Mouse (Mus musculus) CD4-positive helper T cell, adult 2 months (primary cell): Measurements from ENCODE around the gene Rab11fip5.

Experiments
- DNase-seq: peaks from one replicate; pipeline ENCODE4 v3.0.0-alpha.2; 2012; ENCODE audit warnings: low read depth, missing footprints, low spot score

Rab11fip5 gene

DNA sequence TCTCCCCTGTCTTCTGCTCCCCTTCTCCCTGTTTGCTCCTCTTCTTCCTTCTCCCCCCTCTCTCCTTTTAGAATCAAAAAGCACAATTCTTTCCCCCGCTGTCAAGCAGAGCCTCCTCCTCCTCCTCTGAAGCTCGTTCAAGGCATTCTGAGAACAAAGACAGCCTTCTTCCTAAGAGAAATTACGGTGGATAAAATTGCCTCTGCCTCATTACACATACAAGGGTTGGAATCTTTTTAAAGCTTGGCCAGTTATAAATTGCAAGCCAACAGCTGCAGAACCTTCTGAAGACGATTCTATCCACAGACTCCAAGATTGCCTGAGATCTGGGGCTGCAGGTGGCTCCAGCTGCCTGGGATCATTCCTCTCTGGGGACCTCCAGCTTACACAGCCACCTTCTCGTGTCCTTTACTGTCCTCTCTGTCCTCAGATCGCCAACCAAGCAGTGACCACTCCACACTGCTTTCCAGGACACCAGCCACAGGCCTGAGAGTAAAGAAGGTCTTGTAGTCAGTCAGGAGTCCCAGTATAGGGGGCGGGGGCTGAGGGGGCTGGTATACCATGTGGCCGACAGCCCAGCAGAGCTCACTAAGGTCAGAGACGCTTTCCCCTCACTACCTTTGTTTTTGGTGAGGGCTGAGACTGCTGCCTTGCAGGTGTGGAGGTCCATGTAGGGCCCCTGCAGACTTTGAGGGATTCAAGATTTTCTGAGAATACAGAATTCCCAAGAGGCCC, 60.2 kb downstream of the Rab11fip5 start:
- DNase-seq: no peak

- no peak for DNase-seq
Measured at GRCm38 (mm10) chr6:85307894-85308293, 66.5 kb downstream of the Rab11fip5 start.

DNA sequence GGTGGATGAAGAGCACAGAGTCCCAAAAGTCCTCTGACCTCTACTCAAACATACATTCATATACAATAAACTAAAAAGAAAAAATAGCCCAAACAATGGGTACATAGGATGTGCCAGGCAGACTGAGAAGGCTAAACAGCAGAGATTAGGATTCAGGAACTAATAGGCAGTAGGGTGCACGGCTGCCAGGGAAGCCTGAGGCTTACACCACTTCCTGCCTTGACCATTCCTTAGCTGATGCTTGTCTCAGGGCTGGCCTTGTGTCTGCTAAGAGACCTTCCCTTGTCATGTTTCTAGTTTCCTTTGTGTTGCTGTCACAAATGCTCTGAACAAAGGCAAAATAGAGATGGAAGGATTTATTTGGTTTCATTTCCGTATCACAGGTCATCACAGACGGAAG, 68.1 kb downstream of the Rab11fip5 start:
- no peak for DNase-seq

- DNase-seq: no peak
Measured at GRCm38 (mm10) chr6:85305826-85306225, 68.6 kb downstream of the Rab11fip5 start.

DNA sequence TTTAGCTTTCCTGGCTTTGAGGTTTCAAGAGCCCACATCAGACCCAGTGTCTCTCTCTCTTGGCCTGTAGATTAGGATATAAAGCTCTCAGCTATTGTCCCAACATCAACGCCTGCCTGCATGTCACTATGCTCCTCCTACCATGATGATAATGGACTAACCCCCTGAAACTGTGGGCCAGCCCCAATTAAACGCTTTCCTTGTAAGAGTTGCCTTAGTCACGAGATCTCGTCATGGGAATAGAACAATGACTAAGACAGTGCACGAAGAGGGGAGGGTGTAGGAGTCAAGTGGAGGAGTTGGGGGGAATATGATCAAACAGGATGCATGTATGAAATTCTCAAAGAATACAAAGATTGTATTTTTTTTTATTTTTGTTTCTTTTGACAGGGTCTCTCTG, 69.5 kb downstream of the Rab11fip5 start:
- DNase-seq: no peak

DNA sequence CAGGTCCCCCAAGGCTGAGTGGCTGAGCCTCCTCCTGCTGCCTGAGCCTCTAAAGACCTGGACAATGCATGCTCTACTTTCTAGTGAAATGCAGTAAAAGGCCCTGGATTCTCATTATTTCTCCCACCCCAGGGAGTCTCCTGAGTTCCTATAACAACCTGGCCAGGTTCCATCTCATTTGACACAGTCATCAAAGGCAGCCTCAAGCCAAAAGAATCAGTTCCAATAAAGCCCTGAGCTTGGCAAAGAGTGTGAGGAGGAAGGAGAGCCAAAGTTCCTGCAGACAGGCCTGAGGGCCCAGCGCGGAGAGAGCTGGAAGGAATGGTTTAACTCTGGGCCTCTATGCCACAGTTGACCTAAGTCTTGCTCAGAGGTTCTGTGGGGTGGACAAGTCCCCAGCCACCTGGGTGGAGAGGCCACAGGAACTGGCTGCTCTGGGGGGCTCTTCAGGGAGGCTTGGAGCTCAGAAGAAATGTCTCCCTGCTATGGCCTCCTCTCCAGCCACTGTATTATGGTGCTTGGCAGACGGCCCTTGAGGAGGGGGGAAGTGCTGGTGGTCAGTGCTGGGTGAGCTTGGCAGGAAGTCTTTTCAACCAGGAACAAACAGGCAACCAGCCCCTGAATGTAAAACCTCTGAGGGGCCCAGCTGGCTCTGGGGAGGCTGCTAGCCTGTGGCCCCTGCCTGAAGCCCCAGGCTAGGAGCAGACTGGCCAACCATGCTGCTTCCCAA, 71.9 kb downstream of the Rab11fip5 start:
- no peak for DNase-seq

- DNase-seq: no peak
Measured at GRCm38 (mm10) chr6:85295384-85296167, 78.9 kb downstream of the Rab11fip5 start.

DNA sequence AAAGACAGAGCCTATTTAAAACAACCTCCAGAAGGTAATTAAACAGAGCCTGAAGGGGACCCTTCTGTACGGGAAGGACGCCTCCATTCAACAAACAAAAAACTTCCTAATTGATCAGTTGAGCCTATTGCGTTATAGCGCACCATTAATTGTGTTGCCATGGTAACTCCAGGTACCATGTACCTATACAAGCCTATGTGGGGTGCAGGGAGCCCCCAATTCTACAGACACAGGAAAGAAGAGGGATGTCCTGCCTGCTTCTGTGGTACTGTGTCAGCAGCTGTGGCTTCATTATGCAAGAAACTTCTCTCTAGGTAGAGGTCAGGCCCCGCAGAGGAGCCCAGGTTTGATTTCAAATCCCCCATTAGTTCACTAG, 80.4 kb downstream of the Rab11fip5 start:
- DNase-seq: no peak

DNA sequence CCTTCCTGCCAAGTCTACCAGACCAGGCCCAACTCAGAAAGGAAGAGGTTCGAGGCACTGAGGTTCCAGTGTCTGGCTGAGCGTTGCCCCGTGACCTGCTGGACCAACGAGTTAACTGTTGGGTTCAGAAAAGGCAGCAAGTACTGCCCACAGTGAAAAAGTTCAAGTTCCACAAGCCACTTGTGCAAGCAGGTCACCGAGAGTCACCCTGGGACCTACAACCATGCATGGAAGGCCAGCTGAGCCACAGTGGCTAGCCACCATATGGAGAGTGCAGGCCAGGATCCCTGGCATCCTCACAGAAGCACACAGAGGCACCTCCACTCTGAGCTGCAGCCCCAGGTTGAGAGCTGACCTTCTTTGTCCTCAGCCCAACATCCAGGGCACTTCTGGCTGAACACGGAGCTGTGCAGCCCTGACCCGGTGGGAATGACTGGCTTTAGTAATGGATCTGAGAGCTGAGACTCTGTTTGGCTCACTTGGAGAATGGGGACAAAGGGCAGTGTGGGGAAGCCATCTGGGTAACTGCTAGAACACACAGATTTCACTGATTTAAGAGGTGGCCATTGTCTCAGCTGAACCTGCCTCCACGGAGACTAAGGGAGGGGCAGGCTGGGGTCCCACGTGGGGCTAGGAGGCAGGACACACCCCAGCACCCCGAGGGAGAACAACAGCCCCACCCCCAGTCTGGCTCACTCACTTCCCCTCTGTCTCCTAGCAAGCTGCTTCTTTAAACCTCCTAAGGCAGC, 81.0 kb downstream of the Rab11fip5 start:
- no peak for DNase-seq

DNA sequence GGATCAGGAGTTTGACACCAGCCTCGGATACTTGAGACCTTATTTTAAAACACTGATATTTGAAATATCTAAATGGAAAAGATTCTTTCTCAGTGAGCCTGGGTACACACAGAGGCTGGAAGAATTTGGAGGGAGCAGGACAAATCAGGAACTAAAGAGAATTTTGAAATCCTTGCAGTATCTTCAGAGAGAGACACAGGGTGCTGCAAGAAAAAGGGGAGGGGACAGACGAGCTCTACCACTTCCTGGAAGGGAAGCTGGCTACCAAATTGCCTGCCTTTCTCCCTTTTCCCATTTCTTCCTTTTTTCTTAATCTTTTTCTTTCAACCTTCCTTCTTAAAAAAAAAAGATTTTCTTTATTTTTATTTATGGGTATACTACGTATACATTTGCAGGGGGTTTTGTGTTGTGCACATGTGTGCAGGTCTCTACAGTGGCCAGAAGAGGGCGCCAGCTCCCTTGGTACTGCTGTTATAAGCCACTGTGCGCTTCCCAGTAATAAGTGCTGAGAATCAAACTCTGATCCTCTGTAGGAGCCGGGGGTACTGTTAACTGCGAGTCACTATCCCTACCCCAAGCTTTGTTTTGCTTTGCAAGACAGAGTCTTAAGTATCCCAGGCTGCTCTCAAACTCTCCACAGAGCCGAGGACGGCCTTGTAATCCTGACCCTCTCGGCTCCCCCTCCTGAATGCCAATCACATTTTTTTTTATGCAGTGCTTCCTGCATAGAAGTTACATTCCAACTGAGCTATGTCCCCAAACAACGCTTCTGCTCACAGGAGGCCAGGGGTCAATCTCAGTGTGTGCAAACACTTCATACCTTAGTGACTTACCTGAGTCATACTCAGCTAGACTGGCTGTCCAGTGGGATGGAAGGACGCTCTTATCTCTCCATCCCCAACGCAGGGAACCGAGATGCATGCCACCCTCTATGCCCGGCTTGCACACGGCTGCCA, 83.3 kb downstream of the Rab11fip5 start:
- no peak for DNase-seq

GRCm38 (mm10) chr6:85288193-85288857, 86.1 kb downstream of the Rab11fip5 start:
- DNase-seq: no peak

DNA sequence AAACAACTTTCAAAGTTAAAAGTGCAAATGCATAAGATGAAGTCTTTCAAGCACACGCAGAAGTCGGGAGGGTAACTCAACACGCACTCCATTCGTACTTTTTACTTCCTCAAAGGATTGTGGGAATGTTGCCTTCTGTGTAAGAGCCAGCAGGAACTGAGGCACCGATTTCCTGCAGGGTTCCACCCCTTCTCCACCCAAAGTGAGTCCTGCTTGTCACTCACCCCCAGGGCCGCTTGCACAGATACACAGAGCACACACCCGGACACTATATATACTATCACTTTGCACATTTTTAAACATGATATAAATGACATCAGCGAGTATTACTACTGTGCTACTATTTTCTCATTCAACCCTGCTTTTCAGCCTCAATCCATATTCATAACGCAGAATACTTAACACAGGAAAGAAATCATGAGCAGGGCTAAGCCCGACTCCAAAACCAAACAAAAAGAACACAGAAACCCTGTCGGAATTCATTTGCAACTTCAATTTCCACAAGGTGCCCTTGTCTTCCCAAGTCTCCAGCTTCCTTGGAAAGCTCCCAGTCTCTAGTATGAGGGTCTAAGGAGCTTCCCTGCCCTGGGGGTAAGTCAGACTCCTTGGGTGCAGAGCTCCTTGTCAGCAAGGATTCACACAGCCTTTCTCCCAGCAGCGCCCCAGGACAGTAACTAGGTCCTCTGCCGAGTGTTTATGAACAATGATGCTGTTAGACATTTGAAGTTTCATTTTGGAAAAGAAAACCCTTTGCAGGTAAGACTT, 88.0 kb downstream of the Rab11fip5 start:
- DNase-seq: no peak
